Mouse (Mus musculus) limb, embryonic 14.5 days (tissue): ENCODE data around the gene Mphosph6. TPM values are rescaled to one million over a fixed set of nuclear protein-coding genes. Genes with fewer than 3 reads are reported as not detected.

ENCODE experiments used
- ATAC-seq: fragments of 200-750 bp; cut with Nextera tagmentation; 2 replicates; pipeline ENCODE4 v1.8.0; 2017; ENCODE audit warnings: low read depth, moderate number of reproducible peaks, moderate TSS enrichment; ENCODE audit not compliant: low FRiP score
- DNase-seq: peaks from one replicate; pipeline ENCODE4 v3.0.0-alpha.2; 2015; ENCODE audit warnings: low spot score
- H3K27ac ChIP-seq: fragments of 300-500 bp; sonication (generic); replicated peaks from 2 replicates; pipeline ENCODE4 v1.5.1; 2014; ENCODE audit warnings: low read depth, mild to moderate bottlenecking, low read length, moderate library complexity, mixed read lengths
- H3K27me3 ChIP-seq: fragments of 300-500 bp; sonication (generic); 2 replicates; pipeline ENCODE4 v1.6.1; 2014; ENCODE audit warnings: low read length, mixed read lengths; ENCODE audit not compliant: control insufficient read depth, insufficient read depth
- H3K36me3 ChIP-seq: fragments of 300-500 bp; sonication (generic); 2 replicates; pipeline ENCODE4 v1.6.1; 2014; ENCODE audit warnings: mild to moderate bottlenecking, low read length, moderate library complexity, mixed read lengths; ENCODE audit not compliant: control insufficient read depth, insufficient read depth
- H3K4me1 ChIP-seq: fragments of 300-500 bp; sonication (generic); 2 replicates; pipeline ENCODE4 v1.6.1; 2014; ENCODE audit warnings: antibody characterized with exemption, low read length, mixed read lengths; ENCODE audit not compliant: control insufficient read depth, insufficient read depth
- H3K4me2 ChIP-seq: fragments of 300-500 bp; sonication (generic); replicated peaks from 2 replicates; pipeline ENCODE4 v1.6.1; 2014; ENCODE audit warnings: low read depth, mild to moderate bottlenecking, low read length, moderate library complexity; ENCODE audit not compliant: severe bottlenecking
- H3K4me3 ChIP-seq: fragments of 300-500 bp; sonication (generic); replicated peaks from 2 replicates; pipeline ENCODE4 v1.5.1; 2014; ENCODE audit warnings: low read length
- H3K9ac ChIP-seq: fragments of 300-500 bp; sonication (generic); 2 replicates; pipeline ENCODE4 v1.6.1; 2014; ENCODE audit warnings: mild to moderate bottlenecking, low read depth, low read length, moderate library complexity; ENCODE audit not compliant: severe bottlenecking
- H3K9me3 ChIP-seq: fragments of 300-500 bp; sonication (generic); 2 replicates; pipeline ENCODE4 v1.6.1; 2016; ENCODE audit warnings: low read length; ENCODE audit not compliant: control insufficient read depth
- POLR2A ChIP-seq: fragments of 200-500 bp; IDR thresholded peaks from 2 replicates; pipeline ENCODE4 v1.8.0; 2012; ENCODE audit warnings: inconsistent platforms, mild to moderate bottlenecking, moderate library complexity, borderline replicate concordance; ENCODE audit not compliant: insufficient read depth, insufficient read length; ENCODE audit errors: extremely low read depth
- WGBS: fragments of 180-500 bp; shearing (Covaris S2); extraction: QIAGEN DNeasy Blood & Tissue Kit; methylation state at CpG from one replicate; pipeline ENCODE4 v1.1.7; 2014; 5-methylcytosine and 5-hydroxymethylcytosine counted together
- polyA plus RNA-seq, 2 experiments: library from polyadenylated mRNA; depleted of rRNA in 1 of 2; stranded (reverse) in 1 of 2; unstranded in 1 of 2; fragments of >200 nt; fragmentation: Nextera tagmentation in 1 of 2; extraction: Ambion mirVana in 1 of 2; gene quantifications; 2 replicates each; pipeline versions ENCODE4 v1.2.1 to v1.2.3; 2012 to 2014

The Mphosph6 gene
- polyA plus RNA-seq (2012; rRNA removed) (33.8 and 44.4 TPM in 2 replicates), polyA plus RNA-seq (2014; fragmentation: Nextera tagmentation; extraction: Ambion mirVana) (55.9 and 56.8 TPM in 2 replicates)

- peak; percentile 98 for DNase-seq
Measured at GRCm38 (mm10) chr8:117801443-117802298, at the start of gene Mphosph6. TSS of gene Mphosph6 (minus strand) at chr8:117801943.

DNA sequence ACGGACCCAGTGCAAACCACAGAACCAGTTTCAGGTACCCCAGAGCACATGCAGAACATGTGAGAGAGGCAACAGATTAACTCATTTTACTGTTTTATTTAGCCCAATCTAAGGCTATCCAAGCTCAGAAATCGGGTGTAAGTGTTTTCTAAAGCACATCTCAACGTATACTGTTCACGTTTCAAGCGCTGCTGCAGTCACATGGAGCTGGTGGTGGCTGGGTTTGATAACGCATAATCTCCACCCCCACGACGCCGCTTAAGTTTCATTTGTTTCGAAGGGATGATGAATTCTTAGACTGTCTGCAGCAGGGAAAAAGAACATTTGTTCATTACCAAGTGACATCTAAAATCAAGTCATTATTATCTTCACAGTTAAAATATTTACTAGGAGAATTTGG is 48.7 kb upstream of the Mphosph6 start:
- no peak for TF ChIP-seq POLR2A

More at GRCm38 (mm10) chr8:117801443-117802298, at the start of gene Mphosph6:
- TF ChIP-seq POLR2A = peak; percentile 97; the same call in 1 of the 2 replicates
- Histone ChIP-seq H3K36me3 (peaks cover 18% of the 10 kb centered on the region), H3K4me3 (peak within 1 kb of the TSS; percentile 83), H3K27ac (peak within 1 kb of the TSS; percentile 92), H3K4me1 (peaks cover 14% of the 10 kb centered on the region), H3K4me2 (peak within 1 kb of the TSS; percentile 65), H3K9me3 (no peaks in the 10 kb centered on the region), H3K9ac (peak within 1 kb of the TSS; percentile 91), H3K27me3 (no peaks in the 10 kb centered on the region)
- ATAC-seq = peak; percentile 98
- under 1% methylated on average over 64 of the region's 65 CpGs for WGBS

GRCm38 (mm10) chr8:117847865-117848264 is 46.1 kb upstream of the Mphosph6 start:
- ATAC-seq (no peak), DNase-seq (no peak)
- Histone ChIP-seq H3K4me1 (no peaks in the 10 kb centered on the region), H3K4me3 (no peak overlapping the region), H3K36me3 (no peaks in the 10 kb centered on the region), H3K27ac (no peak overlapping the region), H3K27me3 (no peaks in the 10 kb centered on the region), H3K4me2 (no peak overlapping the region), H3K9ac (no peak overlapping the region), H3K9me3 (no peaks in the 10 kb centered on the region; the same call in 1 of the 2 replicates)
- no peak for TF ChIP-seq POLR2A
- 91% methylated on average over 6 of the region's 6 CpGs for WGBS

More for the DNA sequence above, 48.7 kb upstream of the Mphosph6 start:
- Histone ChIP-seq H3K4me1 (no peaks in the 10 kb centered on the region), H3K4me3 (no peak overlapping the region), H3K36me3 (no peaks in the 10 kb centered on the region), H3K27ac (no peak overlapping the region), H3K4me2 (no peak overlapping the region), H3K9ac (no peak overlapping the region), H3K27me3 (no peaks in the 10 kb centered on the region), H3K9me3 (no peaks in the 10 kb centered on the region)
- DNase-seq = no peak
- no peak for ATAC-seq
- WGBS = 76% methylated on average over 10 of the region's 10 CpGs

DNA sequence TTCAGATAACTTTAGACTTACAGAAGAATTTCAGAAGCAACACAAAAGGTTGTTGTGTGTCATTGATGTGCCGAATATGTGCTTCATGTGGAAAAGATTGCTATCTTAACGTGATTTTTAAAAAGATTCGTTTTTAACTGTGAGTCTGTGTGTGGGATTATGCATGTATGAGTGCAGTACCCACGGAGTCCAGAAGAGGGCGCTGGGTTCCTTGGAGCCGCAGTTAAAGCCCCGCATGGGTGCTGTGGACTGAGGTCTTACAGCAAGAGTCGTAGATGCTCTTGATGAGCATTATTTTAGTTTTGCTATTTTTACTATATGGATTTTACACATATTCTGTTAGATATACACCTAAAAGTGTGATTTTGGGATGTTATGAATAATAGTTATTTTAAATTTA is 42.0 kb upstream of the Mphosph6 start:
- TF ChIP-seq POLR2A = no peak
- no peak overlapping the region for H3K9ac ChIP-seq
- H3K9me3 ChIP-seq = no peaks in the 10 kb centered on the region; the same call in 1 of the 2 replicates
- no peak for ATAC-seq
- no peaks in the 10 kb centered on the region for H3K27me3 ChIP-seq
- no peak overlapping the region for H3K4me3 ChIP-seq
- no peaks in the 10 kb centered on the region for H3K4me1 ChIP-seq
- DNase-seq = no peak
- 84% methylated on average over 8 of the region's 8 CpGs for WGBS
- no peak overlapping the region for H3K27ac ChIP-seq
- H3K36me3 ChIP-seq = no peaks in the 10 kb centered on the region
- H3K4me2 ChIP-seq = no peak overlapping the region

GRCm38 (mm10) chr8:117813524-117813923 is 11.8 kb upstream of the Mphosph6 start:
- Histone ChIP-seq H3K9me3 (no peaks in the 10 kb centered on the region), H3K9ac (no peak overlapping the region), H3K27me3 (no peaks in the 10 kb centered on the region), H3K27ac (no peak overlapping the region), H3K4me2 (no peak overlapping the region), H3K4me1 (no peaks in the 10 kb centered on the region), H3K4me3 (no peak overlapping the region), H3K36me3 (no peaks in the 10 kb centered on the region)
- TF ChIP-seq POLR2A = no peak
- WGBS = 40% methylated on average over 4 of the region's 4 CpGs
- DNase-seq (no peak), ATAC-seq (peak; percentile 53; the same call in 1 of the 2 replicates)
